Mouse (Mus musculus): ENCODE data around the gene Thap4.

DNA sequence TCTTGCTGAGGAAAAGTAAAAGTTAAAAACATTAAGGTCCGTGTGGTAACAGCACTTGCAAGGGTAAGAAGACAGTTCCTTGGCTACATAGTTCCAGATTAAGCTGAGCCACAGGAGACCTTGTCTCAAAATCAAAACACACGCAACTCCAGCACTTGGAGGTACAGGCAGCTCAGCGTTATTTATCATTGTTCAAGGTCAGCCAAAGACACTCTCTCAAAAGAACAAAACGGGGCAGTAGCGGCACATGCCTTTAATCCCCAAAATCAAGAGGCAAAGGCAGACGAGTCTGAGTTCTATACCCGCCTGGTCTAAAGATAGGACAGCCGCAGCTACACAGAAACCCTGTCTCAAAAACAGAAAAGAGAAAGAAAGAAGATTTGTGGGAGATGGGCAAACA, 41.2 kb upstream of the Thap4 start:
- no peak for TF ChIP-seq CTCF (IDR thresholded peaks at IDR 0.05; ENCODE audit: low read depth, low read length)
- no peak for TF ChIP-seq POLR2A (IDR thresholded peaks at IDR 0.05; ENCODE audit: extremely low read depth, insufficient read depth, low read length)
